Mouse (Mus musculus) hindbrain, embryonic 14.5 days (tissue): ENCODE results near the gene Man2b1. TPM values are rescaled to one million over a fixed set of nuclear protein-coding genes. Genes with fewer than 3 reads are reported as not detected.
"Not testable (repeated sequence)": the region's sequence is repeated elsewhere in the genome, so short reads cannot be mapped to it uniquely, and the experiment has no call there.

ENCODE experiments used
- ATAC-seq: fragments of 200-750 bp; cut with Nextera tagmentation; 2 replicates; pipeline ENCODE4 v1.8.0; 2017; ENCODE audit warnings: moderate number of reproducible peaks, mild to moderate bottlenecking, moderate TSS enrichment, moderate library complexity; ENCODE audit not compliant: low FRiP score
- DNase-seq: peaks from one replicate; pipeline ENCODE4 v3.0.0-alpha.2; 2015; ENCODE audit warnings: low spot score
- H3K27ac ChIP-seq: fragments of 300-500 bp; sonication (generic); 2 replicates; pipeline ENCODE4 v1.5.1; 2014; ENCODE audit warnings: mild to moderate bottlenecking, moderate library complexity
- H3K27me3 ChIP-seq: fragments of 300-500 bp; sonication (generic); 2 replicates; pipeline ENCODE4 v1.6.1; 2014; ENCODE audit warnings: mild to moderate bottlenecking, low read length, mixed read lengths; ENCODE audit not compliant: control insufficient read depth, insufficient read depth
- H3K36me3 ChIP-seq: fragments of 300-500 bp; sonication (generic); replicated peaks from 2 replicates; pipeline ENCODE4 v1.6.1; 2014; ENCODE audit not compliant: control insufficient read depth, insufficient read depth
- H3K4me1 ChIP-seq: fragments of 300-500 bp; sonication (generic); replicated peaks from 2 replicates; pipeline ENCODE4 v1.6.1; 2014; ENCODE audit warnings: antibody characterized with exemption, low read length, mixed read lengths; ENCODE audit not compliant: control insufficient read depth, insufficient read depth
- H3K4me2 ChIP-seq: fragments of 300-500 bp; sonication (generic); replicated peaks from 2 replicates; pipeline ENCODE4 v1.6.1; 2014; ENCODE audit warnings: mild to moderate bottlenecking, moderate library complexity
- H3K4me3 ChIP-seq: fragments of 300-500 bp; sonication (generic); replicated peaks from 2 replicates; pipeline ENCODE4 v1.5.1; 2014; ENCODE audit warnings: mild to moderate bottlenecking, low read length
- H3K9ac ChIP-seq: fragments of 300-500 bp; sonication (generic); 2 replicates; pipeline ENCODE4 v1.6.1; 2014
- H3K9me3 ChIP-seq: fragments of 300-500 bp; sonication (generic); 2 replicates; pipeline ENCODE4 v1.6.1; 2016; ENCODE audit warnings: low read length; ENCODE audit not compliant: control insufficient read depth
- WGBS: fragments of 180-500 bp; shearing (Covaris S2); extraction: QIAGEN DNeasy Blood & Tissue Kit; methylation state at CpG from one replicate; pipeline ENCODE4 v1.1.7; 2014; 5-methylcytosine and 5-hydroxymethylcytosine counted together
- polyA plus RNA-seq: library from polyadenylated mRNA; unstranded; fragments of >200 nt; fragmentation: Nextera tagmentation; extraction: Ambion mirVana; gene quantifications from 2 replicates; pipeline ENCODE4 v1.2.1, GENCODE M21; 2014

Gene Man2b1
- polyA plus RNA-seq, 1 experiment from 2014 or later = 20.1 TPM

- DNase-seq = no peak
- 0 out of 2 replicates have a peak, but pooled peaks have one; percentile 14 for ATAC-seq
- 1% methylated on average over 9 of the region's 9 CpGs for WGBS
- Histone ChIP-seq H3K4me1 (peaks cover 12% of the 10 kb centered on the region), H3K9ac (peak within 1 kb of the TSS; percentile 87), H3K4me2 (peak within 1 kb of the TSS; percentile 62), H3K27ac (no peak within 1 kb of the TSS; the same call in 1 of the 2 replicates), H3K9me3 (no peaks in the 10 kb centered on the region), H3K36me3 (peaks cover 22% of the 10 kb centered on the region), H3K27me3 (no peaks in the 10 kb centered on the region), H3K4me3 (peak within 1 kb of the TSS; percentile 78)
These were observed 1.9 kb upstream of the Man2b1 start, which contains the start of gene Wdr83 for GRCm38 (mm10) chr8:85081216-85081555. TSS of gene Wdr83 (minus strand) at chr8:85081306.

- DNase-seq, H3K4me3 ChIP-seq, H3K27me3 ChIP-seq, H3K4me2 ChIP-seq, H3K9ac ChIP-seq, ATAC-seq, H3K27ac ChIP-seq, H3K9me3 ChIP-seq: not testable (repeated sequence)
- 92% methylated on average over 4 of the region's 4 CpGs for WGBS
- Histone ChIP-seq H3K4me1 (peaks cover 12% of the 10 kb centered on the region), H3K36me3 (peaks cover 23% of the 10 kb centered on the region)
These were observed 901 bp upstream of the Man2b1 start for GRCm38 (mm10) chr8:85082169-85082568.

GRCm38 (mm10) chr8:85084633-85085032 is 1.6 kb downstream of the Man2b1 start:
- DNase-seq (no peak), ATAC-seq (no peak)
- Histone ChIP-seq H3K27ac (no peak overlapping the region), H3K36me3 (peaks cover 19% of the 10 kb centered on the region; the same call in 1 of the 2 replicates), H3K4me1 (peaks cover 9% of the 10 kb centered on the region), H3K4me3 (no peak overlapping the region), H3K9ac (no peak overlapping the region), H3K27me3 (no peaks in the 10 kb centered on the region), H3K9me3 (no peaks in the 10 kb centered on the region), H3K4me2 (no peak overlapping the region)
- WGBS = 93% methylated on average over 8 of the region's 8 CpGs

GRCm38 (mm10) chr8:85086238-85086637 is 3.2 kb downstream of the Man2b1 start:
- ATAC-seq (no peak), DNase-seq (no peak)
- Histone ChIP-seq H3K27ac (no peak overlapping the region), H3K4me2 (no peak overlapping the region), H3K4me3 (no peak overlapping the region), H3K27me3 (no peaks in the 10 kb centered on the region), H3K9ac (no peak overlapping the region), H3K36me3 (peaks cover 19% of the 10 kb centered on the region; the same call in 1 of the 2 replicates), H3K4me1 (peaks cover 5% of the 10 kb centered on the region; the same call in 1 of the 2 replicates), H3K9me3 (no peaks in the 10 kb centered on the region)
- 80% methylated on average over 3 of the region's 3 CpGs for WGBS

GRCm38 (mm10) chr8:85088771-85089170 is 5.7 kb downstream of the Man2b1 start:
- no peak overlapping the region for H3K9ac ChIP-seq
- no peak overlapping the region for H3K4me2 ChIP-seq
- DNase-seq (no peak), ATAC-seq (no peak)
- H3K9me3 ChIP-seq = no peaks in the 10 kb centered on the region
- no peak overlapping the region for H3K27ac ChIP-seq
- peaks cover 22% of the 10 kb centered on the region; the same call in 1 of the 2 replicates for H3K36me3 ChIP-seq
- no peaks in the 10 kb centered on the region; the same call in 1 of the 2 replicates for H3K4me1 ChIP-seq
- 89% methylated on average over 2 of the region's 2 CpGs for WGBS
- no peaks in the 10 kb centered on the region for H3K27me3 ChIP-seq
- no peak overlapping the region for H3K4me3 ChIP-seq

GRCm38 (mm10) chr8:85090856-85091255 is 7.8 kb downstream of the Man2b1 start:
- H3K27ac ChIP-seq = no peak overlapping the region
- H3K4me3 ChIP-seq = no peak overlapping the region
- H3K4me1 ChIP-seq = no peaks in the 10 kb centered on the region
- ATAC-seq (no peak), DNase-seq (no peak)
- no peaks in the 10 kb centered on the region for H3K9me3 ChIP-seq
- H3K27me3 ChIP-seq = no peaks in the 10 kb centered on the region
- peaks cover 41% of the 10 kb centered on the region for H3K36me3 ChIP-seq
- no peak overlapping the region for H3K4me2 ChIP-seq
- no peak overlapping the region for H3K9ac ChIP-seq
- WGBS = 94% methylated on average over 11 of the region's 11 CpGs

- Histone ChIP-seq H3K27ac (no peak overlapping the region), H3K36me3 (peaks cover 48% of the 10 kb centered on the region), H3K4me1 (no peaks in the 10 kb centered on the region), H3K9ac (no peak overlapping the region), H3K4me2 (no peak overlapping the region), H3K4me3 (no peak overlapping the region), H3K27me3 (no peaks in the 10 kb centered on the region), H3K9me3 (no peaks in the 10 kb centered on the region)
- 36% methylated on average over 21 of the region's 21 CpGs for WGBS
- no peak for ATAC-seq
- no peak for DNase-seq
These were observed 8.5 kb downstream of the Man2b1 start for GRCm38 (mm10) chr8:85091526-85092090.

- no peak overlapping the region for H3K27ac ChIP-seq
- DNase-seq = no peak
- H3K4me1 ChIP-seq = no peaks in the 10 kb centered on the region
- peaks cover 52% of the 10 kb centered on the region for H3K36me3 ChIP-seq
- WGBS = 95% methylated on average over 13 of the region's 13 CpGs
- H3K4me2 ChIP-seq = no peak overlapping the region
- H3K9ac ChIP-seq = no peak overlapping the region
- no peak for ATAC-seq
- no peak overlapping the region for H3K4me3 ChIP-seq
- H3K9me3 ChIP-seq = no peaks in the 10 kb centered on the region
- H3K27me3 ChIP-seq = no peaks in the 10 kb centered on the region
These were observed 12.0 kb downstream of the Man2b1 start for GRCm38 (mm10) chr8:85095051-85095450.

GRCm38 (mm10) chr8:85095566-85095965 is 12.5 kb downstream of the Man2b1 start:
- no peak overlapping the region for H3K27ac ChIP-seq
- H3K9ac ChIP-seq = no peak overlapping the region
- H3K4me1 ChIP-seq = no peaks in the 10 kb centered on the region
- no peaks in the 10 kb centered on the region for H3K27me3 ChIP-seq
- WGBS = 97% methylated on average over 7 of the region's 7 CpGs
- H3K36me3 ChIP-seq = peaks cover 52% of the 10 kb centered on the region
- no peaks in the 10 kb centered on the region for H3K9me3 ChIP-seq
- DNase-seq (no peak), ATAC-seq (no peak)
- no peak overlapping the region for H3K4me2 ChIP-seq
- no peak overlapping the region for H3K4me3 ChIP-seq

GRCm38 (mm10) chr8:85096196-85096595 is 13.1 kb downstream of the Man2b1 start:
- Histone ChIP-seq H3K27me3 (no peaks in the 10 kb centered on the region), H3K4me3 (no peak overlapping the region), H3K36me3 (peaks cover 52% of the 10 kb centered on the region), H3K4me1 (no peaks in the 10 kb centered on the region), H3K4me2 (no peak overlapping the region), H3K9me3 (no peaks in the 10 kb centered on the region), H3K27ac (no peak overlapping the region), H3K9ac (no peak overlapping the region)
- ATAC-seq (no peak), DNase-seq (no peak)
- 96% methylated on average over 16 of the region's 16 CpGs for WGBS
